Mouse (Mus musculus) intestine, embryonic 15.5 days (tissue): ENCODE measurements at regions not wholly inside any gene's neighbourhood (a gene's known extent, or its start where the extent isn't known, plus 50 kb on each side); places are given as distances from the start of the nearest gene placed in this dataset.

Experiments
- ATAC-seq: fragments of 200-750 bp; cut with Nextera tagmentation; 2 replicates; pipeline ENCODE4 v1.8.0; 2017; ENCODE audit warnings: moderate TSS enrichment, moderate library complexity
- H3K27ac ChIP-seq: fragments of 300-500 bp; sonication (generic); 2 replicates; pipeline ENCODE4 v1.5.1; 2015; ENCODE audit warnings: mild to moderate bottlenecking, inconsistent platforms
- H3K27me3 ChIP-seq: fragments of 300-500 bp; sonication (generic); replicated peaks from 2 replicates; pipeline ENCODE4 v1.6.1; 2015; ENCODE audit warnings: inconsistent platforms
- H3K36me3 ChIP-seq: fragments of 300-500 bp; sonication (generic); 2 replicates; pipeline ENCODE4 v1.6.1; 2015; ENCODE audit warnings: inconsistent platforms
- H3K4me1 ChIP-seq: fragments of 300-500 bp; sonication (generic); replicated peaks from 2 replicates; pipeline ENCODE4 v1.6.1; 2015; ENCODE audit warnings: inconsistent platforms
- H3K4me2 ChIP-seq: fragments of 300-500 bp; sonication (generic); replicated peaks from 2 replicates; pipeline ENCODE4 v1.6.1; 2015; ENCODE audit warnings: mild to moderate bottlenecking, inconsistent platforms
- H3K4me3 ChIP-seq: fragments of 300-500 bp; sonication (generic); replicated peaks from 2 replicates; pipeline ENCODE4 v1.5.1; 2015; ENCODE audit warnings: inconsistent platforms
- H3K9ac ChIP-seq: fragments of 300-500 bp; sonication (generic); 2 replicates; pipeline ENCODE4 v1.6.1; 2015; ENCODE audit warnings: inconsistent platforms
- H3K9me3 ChIP-seq: fragments of 300-500 bp; sonication (generic); 2 replicates; pipeline ENCODE4 v1.6.1; 2016; ENCODE audit warnings: inconsistent platforms
- WGBS: fragments of 180-500 bp; shearing (Covaris S2); methylation state at CpG from one replicate; pipeline ENCODE4 v1.1.7; 2015; 5-methylcytosine and 5-hydroxymethylcytosine counted together

- WGBS, result 83% methylated on average over 1 of the region's 1 CpGs
- H3K36me3 ChIP-seq, result no peaks in the 10 kb centered on the region
- no peak overlapping the region for H3K4me3 ChIP-seq
- H3K9me3 ChIP-seq, result no peaks in the 10 kb centered on the region
- H3K4me1 ChIP-seq, result peaks cover 15% of the 10 kb centered on the region
- no peaks in the 10 kb centered on the region for H3K27me3 ChIP-seq
- no peak overlapping the region for H3K9ac ChIP-seq
- no peak overlapping the region for H3K4me2 ChIP-seq
- H3K27ac ChIP-seq, result no peak overlapping the region
- no peak for ATAC-seq
Measured at GRCm38 (mm10) chr14:25402409-25402808, 56.6 kb upstream of the Zmiz1 start.

- H3K4me3 ChIP-seq, result no peak overlapping the region
- 0 out of 2 replicates have a peak, but pooled peaks cover 7% of the 10 kb centered on the region for H3K4me1 ChIP-seq
- H3K9me3 ChIP-seq, result no peaks in the 10 kb centered on the region
- H3K4me2 ChIP-seq, result no peak overlapping the region
- H3K27ac ChIP-seq, result no peak overlapping the region
- WGBS, result 48% methylated on average over 4 of the region's 4 CpGs
- peak; percentile 59 for ATAC-seq
- no peaks in the 10 kb centered on the region for H3K27me3 ChIP-seq
- no peaks in the 10 kb centered on the region for H3K36me3 ChIP-seq
- no peak overlapping the region for H3K9ac ChIP-seq
Measured at GRCm38 (mm10) chr14:25405191-25405590, 53.8 kb upstream of the Zmiz1 start.

GRCm38 (mm10) chr14:25406059-25406458 is 52.9 kb upstream of the Zmiz1 start:
- H3K4me1 ChIP-seq, result 0 out of 2 replicates have a peak, but pooled peaks cover 7% of the 10 kb centered on the region
- H3K4me2 ChIP-seq, result no peak overlapping the region
- H3K36me3 ChIP-seq, result no peaks in the 10 kb centered on the region
- H3K27ac ChIP-seq, result no peak overlapping the region
- ATAC-seq, result no peak
- H3K9ac ChIP-seq, result no peak overlapping the region
- no peak overlapping the region for H3K4me3 ChIP-seq
- no peaks in the 10 kb centered on the region for H3K27me3 ChIP-seq
- H3K9me3 ChIP-seq, result no peaks in the 10 kb centered on the region
- WGBS, result 84% methylated on average over 3 of the region's 3 CpGs

- Histone ChIP-seq H3K36me3 (no peaks in the 10 kb centered on the region), H3K4me3 (no peak overlapping the region), H3K27ac (no peak overlapping the region), H3K27me3 (no peaks in the 10 kb centered on the region), H3K9me3 (no peaks in the 10 kb centered on the region), H3K4me2 (no peak overlapping the region), H3K4me1 (0 out of 2 replicates have a peak, but pooled peaks cover 7% of the 10 kb centered on the region), H3K9ac (no peak overlapping the region)
- WGBS, result 91% methylated on average over 6 of the region's 6 CpGs
- ATAC-seq, result no peak
Measured at GRCm38 (mm10) chr14:25406613-25407012, 52.4 kb upstream of the Zmiz1 start.

- 85% methylated on average over 7 of the region's 7 CpGs for WGBS
- 0 out of 2 replicates have a peak, but pooled peaks cover 7% of the 10 kb centered on the region for H3K4me1 ChIP-seq
- no peak for ATAC-seq
Measured at GRCm38 (mm10) chr14:25407111-25407510, 51.9 kb upstream of the Zmiz1 start.

More at GRCm38 (mm10) chr14:25407111-25407510, 51.9 kb upstream of the Zmiz1 start:
- Histone ChIP-seq H3K4me2 (no peak overlapping the region), H3K27ac (no peak overlapping the region), H3K27me3 (no peaks in the 10 kb centered on the region), H3K9me3 (no peaks in the 10 kb centered on the region), H3K9ac (no peak overlapping the region), H3K36me3 (no peaks in the 10 kb centered on the region), H3K4me3 (no peak overlapping the region)
